Mouse (Mus musculus) right cerebral cortex, adult 18-20 months (tissue): ENCODE measurements at regions not wholly inside any gene's neighbourhood (a gene's known extent, or its start where the extent isn't known, plus 50 kb on each side); places are given as distances from the start of the nearest gene placed in this dataset.

Source experiments
- DNase-seq: peaks from one replicate; pipeline ENCODE4 v3.0.0; 2022; ENCODE audit warnings: mixed read lengths

GRCm38 (mm10) chr12:25323171-25323570, 226.2 kb upstream of the Id2 start:
- no peak for DNase-seq

- no peak for DNase-seq
Observed at GRCm38 (mm10) chr12:25320262-25320767, 223.4 kb upstream of the Id2 start.

DNA sequence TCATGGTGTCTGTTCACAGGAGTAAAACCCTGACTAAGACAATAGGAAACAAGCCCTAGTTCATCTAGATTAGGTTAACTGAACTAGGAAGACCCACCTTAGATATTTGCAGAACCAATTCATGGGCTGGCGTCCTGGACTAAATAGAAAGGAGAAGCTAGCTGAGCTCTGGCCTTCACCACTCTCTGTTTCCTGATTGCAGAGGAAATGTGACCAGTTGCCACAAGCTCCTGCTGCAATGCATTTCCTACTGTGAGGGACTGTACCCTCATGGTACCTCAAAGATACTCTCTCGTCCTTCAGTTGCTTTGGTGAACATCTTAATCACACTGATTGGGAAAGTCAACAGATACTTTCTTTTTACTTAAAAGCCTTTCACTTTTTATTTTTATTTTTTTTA, 222.9 kb upstream of the Id2 start:
- DNase-seq, result no peak

GRCm38 (mm10) chr12:25318072-25318671, 221.2 kb upstream of the Id2 start:
- no peak for DNase-seq

DNA sequence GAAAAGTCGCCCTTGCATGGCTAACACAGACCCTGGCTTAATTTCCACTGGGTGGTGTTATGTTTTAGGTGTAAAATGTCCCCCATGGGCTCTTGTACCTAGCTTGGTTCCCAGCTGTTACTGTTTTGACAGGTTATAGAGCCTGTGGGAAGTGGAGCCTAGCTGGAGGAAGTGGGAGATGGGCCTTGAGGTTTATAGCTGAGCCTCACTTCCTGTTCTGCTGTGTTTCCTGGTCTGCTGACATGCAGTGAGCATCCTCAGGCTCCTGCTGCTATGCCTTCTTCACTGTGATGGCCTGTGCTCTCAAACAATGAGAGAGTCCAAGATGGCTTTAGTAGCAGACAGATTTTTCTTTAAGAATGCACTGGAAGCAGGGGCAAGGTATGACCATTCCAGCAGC, 219.0 kb upstream of the Id2 start:
- DNase-seq, result no peak

DNA sequence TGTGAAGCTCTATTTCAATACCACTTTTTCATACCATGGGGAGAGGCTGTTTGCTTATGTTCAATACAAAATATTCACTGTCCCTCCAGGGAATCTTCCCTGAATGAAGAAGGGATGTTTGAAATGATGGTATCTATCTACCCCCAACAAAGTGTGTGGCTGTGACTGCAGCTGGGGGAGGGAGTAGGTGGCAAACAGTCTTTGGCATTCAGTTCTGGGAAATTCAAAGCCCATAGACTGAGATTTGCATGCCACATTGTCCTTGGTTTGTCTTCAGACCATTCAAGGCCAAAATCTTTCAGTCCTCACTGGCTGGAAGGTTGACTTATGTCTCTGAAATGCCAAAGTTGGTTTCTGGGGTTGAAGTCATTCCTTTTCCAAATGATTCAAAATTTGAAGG, 216.3 kb upstream of the Id2 start:
- DNase-seq, result no peak

DNA sequence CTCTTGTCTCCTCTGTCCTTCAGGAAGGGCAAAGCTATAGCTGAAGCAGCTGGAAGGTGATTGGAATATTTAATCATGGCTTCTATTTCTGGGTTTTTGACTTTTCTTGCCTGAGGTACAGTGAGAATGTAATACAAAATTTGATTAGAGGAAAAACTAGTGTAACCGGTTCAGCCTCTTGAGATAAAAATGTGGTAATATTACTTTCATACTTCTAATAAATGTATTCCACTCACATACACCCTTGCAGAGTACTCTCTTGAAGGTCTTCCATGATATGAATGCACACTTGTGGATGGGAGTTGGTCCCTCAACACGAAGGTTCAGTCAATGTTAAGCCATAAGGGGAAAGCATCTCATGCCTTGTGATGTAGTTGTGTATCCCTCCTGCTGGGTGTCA, 215.4 kb upstream of the Id2 start:
- no peak for DNase-seq

DNA sequence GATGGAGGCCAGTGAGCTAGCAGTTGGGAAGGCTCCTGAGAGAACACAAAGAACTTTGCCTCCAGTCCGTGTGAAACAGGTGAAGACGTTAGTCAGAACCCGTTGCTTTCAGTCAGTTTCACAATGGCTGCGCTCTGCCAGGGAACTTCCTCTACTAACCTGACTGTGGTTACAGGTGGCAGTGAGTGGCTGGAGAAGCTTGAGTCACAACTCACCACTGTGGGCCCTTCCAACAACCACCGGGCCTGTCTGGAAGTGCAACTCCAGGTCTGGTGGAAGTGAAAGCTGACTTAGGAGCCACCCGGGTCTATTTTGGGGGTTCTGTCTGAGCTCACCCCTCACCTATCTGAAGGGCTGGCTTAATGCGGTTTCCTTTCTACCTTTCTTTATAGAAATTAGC, 214.8 kb upstream of the Id2 start:
- DNase-seq, result no peak

- DNase-seq, result no peak
Observed at GRCm38 (mm10) chr12:25310293-25310946, 213.5 kb upstream of the Id2 start.

DNA sequence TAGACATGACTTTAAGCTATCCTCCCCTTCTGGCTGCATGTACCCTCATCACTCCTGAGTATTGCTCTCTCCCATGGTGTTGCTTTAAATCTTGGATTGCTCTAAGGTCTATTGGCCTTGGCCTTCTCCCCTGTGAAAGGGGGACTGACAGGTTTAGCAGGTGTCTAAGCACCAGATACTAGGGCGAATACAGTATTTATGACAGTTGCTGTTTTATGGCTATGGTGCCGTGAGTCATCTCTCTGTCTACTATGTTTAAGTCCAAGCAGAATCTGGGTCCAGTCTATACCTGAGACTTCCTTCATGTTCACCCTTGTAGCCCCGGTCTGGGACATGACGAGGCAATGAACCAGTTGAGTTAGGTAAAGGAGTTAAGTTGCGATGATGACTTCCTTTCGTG, 212.3 kb upstream of the Id2 start:
- DNase-seq, result no peak

DNA sequence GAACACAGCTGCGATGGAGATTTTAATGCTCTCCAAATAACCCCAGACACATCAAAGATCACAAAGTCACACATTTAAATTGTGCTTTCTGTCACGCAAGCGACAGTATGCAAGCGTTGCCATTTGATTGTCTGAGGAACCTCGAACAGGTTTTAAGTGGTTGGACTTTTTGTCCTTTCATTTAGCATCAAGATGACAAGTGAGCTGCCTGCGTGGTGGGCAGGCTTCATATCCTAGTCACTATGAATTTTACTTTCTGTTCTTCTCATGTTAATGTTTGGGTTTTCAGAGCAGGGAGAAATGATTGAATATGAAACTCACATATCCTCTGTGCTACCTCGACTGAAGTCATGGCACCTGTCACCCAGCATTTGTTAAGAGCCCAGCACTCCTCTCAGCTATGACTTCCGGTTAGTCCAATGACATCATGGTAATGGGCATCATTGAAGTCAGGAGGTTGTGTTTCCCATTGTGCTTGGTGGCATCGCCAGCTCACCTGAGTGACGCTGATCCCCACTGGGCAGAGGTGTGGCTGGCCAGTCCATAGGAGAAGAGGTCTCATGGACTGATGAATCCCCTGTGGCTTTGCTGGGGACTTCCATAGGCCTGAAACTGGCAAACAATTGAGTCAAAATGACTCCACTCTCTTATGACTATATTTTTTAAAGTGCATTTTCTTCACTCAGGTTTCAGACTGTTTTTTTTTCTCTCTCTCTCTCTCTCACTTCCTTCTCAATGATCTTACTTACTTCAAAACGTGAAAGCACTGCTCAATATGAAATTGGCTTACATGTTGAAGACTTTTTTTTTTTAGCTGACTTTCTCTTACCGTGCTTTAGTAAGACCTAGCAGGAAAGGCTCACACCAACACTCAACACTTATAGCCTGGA, 209.1 kb upstream of the Id2 start:
- no peak for DNase-seq

- DNase-seq, result no peak
Observed at GRCm38 (mm10) chr12:25304820-25305511, 208.0 kb upstream of the Id2 start.

GRCm38 (mm10) chr12:25303500-25304050, 206.6 kb upstream of the Id2 start:
- DNase-seq, result no peak

DNA sequence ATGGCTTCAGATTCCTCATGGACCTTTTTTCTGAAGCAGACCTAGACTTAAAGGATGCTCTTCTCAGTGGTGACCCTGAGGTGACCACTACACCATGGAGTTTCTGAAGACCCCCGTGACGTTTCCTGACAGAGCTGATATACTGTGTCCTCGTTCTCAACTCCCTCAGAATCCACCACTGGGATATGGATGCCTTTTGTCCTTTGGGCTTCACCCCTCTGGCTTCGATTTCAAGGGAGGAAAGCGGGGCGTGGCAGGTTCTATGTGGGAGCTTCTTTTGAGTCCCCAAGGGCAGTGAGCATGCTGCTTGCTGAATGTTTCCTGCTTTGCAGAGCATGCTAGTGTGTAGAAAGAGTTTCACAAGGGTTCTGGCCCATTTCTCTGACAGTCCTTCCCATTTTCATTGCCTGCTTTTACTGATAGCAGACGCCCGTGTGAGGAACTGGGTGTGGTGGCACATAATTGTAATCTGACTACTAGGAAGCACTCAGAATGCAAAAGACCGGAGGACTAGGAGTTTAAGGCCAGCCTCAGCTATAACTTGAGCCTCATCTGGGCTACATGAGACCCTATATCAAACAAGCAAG, 204.0 kb upstream of the Id2 start:
- DNase-seq, result no peak

DNA sequence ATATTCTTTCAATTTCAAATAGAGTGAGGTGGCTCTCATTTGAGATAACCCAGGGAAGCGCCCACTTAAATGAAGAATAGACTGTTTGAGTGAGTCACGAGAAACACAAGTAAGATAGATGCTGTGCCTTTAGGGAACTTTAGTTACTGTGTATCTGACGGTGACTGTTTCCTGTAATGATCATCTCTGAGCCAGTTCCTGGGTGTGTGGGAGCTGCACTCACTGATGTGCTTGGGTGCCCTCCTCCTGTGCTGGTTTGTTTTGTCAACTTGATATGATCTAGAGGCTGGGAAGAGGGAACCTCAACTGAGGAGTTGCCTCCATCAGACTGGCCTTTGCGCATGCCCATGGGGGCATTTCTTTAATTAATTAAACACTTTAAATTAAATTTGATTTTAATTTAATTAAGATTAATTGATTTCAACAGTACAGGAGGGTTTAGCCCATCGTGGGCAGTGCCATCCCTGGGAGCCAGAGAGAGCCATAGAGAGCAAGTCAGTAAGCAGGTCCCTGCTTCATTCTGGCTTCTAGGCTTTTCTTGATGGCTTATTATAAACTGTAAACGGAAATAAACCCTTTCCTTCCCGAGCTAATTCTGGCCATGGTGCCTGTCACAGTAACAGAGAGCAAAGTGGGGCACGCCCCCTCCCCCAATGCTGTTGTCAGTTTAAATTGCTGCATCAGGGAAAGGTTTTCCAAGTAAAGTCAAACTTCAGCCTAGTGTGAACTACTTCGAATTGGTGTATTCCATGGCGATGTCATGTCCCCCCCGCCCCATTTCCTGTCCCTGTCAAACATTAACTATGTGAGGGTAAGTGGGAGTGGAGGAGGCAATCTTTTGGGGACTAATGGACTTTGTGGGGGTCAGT, 202.9 kb upstream of the Id2 start:
- DNase-seq, result no peak

- no peak for DNase-seq
Observed at GRCm38 (mm10) chr12:25298766-25299165, 201.8 kb upstream of the Id2 start.

GRCm38 (mm10) chr12:25297960-25298359, 201.0 kb upstream of the Id2 start:
- DNase-seq, result no peak

- DNase-seq, result no peak
Observed at GRCm38 (mm10) chr12:25296648-25297047, 199.7 kb upstream of the Id2 start.

- DNase-seq, result no peak
Observed at GRCm38 (mm10) chr12:25294179-25295025, 197.5 kb upstream of the Id2 start.

DNA sequence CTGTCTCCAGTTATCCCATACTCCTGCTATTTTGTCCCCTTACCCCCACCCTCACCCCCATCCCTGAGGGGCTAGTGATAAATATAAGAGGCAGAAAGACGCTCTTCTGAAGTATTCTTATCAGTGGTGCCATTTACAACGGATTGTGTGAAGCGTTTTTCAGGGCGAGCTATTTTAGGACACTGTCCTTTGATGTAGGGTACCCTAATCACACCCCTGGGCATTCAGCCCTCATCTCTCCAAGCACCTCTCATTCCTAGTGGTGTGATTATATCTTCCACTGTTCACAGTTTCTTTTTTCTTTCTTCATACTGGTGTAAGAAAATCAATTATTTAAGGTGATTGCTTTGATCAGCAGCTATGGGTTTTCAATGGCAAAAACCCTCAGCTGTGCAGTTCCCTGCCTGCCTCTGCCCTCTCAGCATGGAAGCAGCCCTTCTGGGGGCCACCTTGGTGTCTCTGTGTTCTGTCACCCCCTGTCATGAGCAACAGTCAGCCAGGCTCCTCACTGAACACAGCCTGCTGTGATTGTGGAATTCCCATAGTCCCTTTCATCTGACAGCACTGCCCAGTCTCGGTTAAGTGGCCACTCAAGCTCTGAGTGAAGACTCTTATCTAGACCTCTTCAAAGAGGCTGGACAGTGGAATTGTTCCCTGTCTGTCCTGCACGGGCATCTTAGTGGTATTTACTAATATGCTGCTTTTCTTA, 196.7 kb upstream of the Id2 start:
- no peak for DNase-seq
